ENCODE assay signal across 24 mouse cellular contexts in genomic region chr10:119061958-119062599, GRCm38 (mm10).
DNase-seq lines count a peak whose midpoint lies in the region; ATAC-seq and TF ChIP-seq lines count a peak whose summit lies in the region.
"Had no signal": no experiment of that assay in that cellular context is flagged by ENCODE, and none has a peak within 500 bp of the region (broad histone marks: within the 10 kb centered on the region; RNA-seq: fewer than 3 reads in every experiment).

No protein-coding gene starts in this region.

- H3K27me3 ChIP-seq in liver, postnatal 0 days (ENCODE audit: insufficient read depth, low read length) = no peaks in the 10 kb centered on the region
- H3K27me3 ChIP-seq in forebrain, embryonic 15.5 days = no peaks in the 10 kb centered on the region
- H3K27me3 ChIP-seq: CH12.LX; hindbrain, embryonic 12.5 days; limb, embryonic 12.5 days; neural tube, embryonic 15.5 days had no signal

- H3K36me3 ChIP-seq in liver, postnatal 0 days (replicated peaks; ENCODE audit: insufficient read depth, low read length) = no peaks in the 10 kb centered on the region
- no peaks in the 10 kb centered on the region for H3K36me3 ChIP-seq in forebrain, embryonic 15.5 days
- H3K36me3 ChIP-seq: G1E; hindbrain, embryonic 12.5 days; kidney, embryonic 15.5 days; limb, embryonic 12.5 days; neural tube, embryonic 15.5 days had no signal

- ATAC-seq in frontal cortex, adult (ENCODE audit: low TSS enrichment) = peak; percentile 71
- no peak for ATAC-seq in liver, postnatal 0 days
- no peak for ATAC-seq in forebrain, embryonic 15.5 days (replicated peaks)
- ATAC-seq: activated CD4-positive, CD25-positive, alpha-beta regulatory T cell, adult 4 months; forebrain, embryonic 16.5 days; midbrain, embryonic 16.5 days had no signal

- TF ChIP-seq EP300 in liver, postnatal 0 days (IDR thresholded peaks at IDR 0.05; ENCODE audit: low read depth) = no peak

- H3K9me3 ChIP-seq in liver, postnatal 0 days (ENCODE audit: low read length) = no peaks in the 10 kb centered on the region
- no peaks in the 10 kb centered on the region for H3K9me3 ChIP-seq in forebrain, embryonic 15.5 days
- H3K9me3 ChIP-seq: G1E; hindbrain, embryonic 12.5 days; kidney, embryonic 15.5 days; limb, embryonic 12.5 days; neural tube, embryonic 15.5 days had no signal

- H3K27ac ChIP-seq in liver, postnatal 0 days (ENCODE audit: low read depth) = peak overlapping the region; percentile 29; the same call in 1 of the 2 replicates
- no peak overlapping the region for H3K27ac ChIP-seq in forebrain, embryonic 15.5 days (replicated peaks)
- H3K27ac ChIP-seq: hindbrain, embryonic 12.5 days; kidney, embryonic 15.5 days; limb, embryonic 12.5 days; liver, embryonic 14.5 days; macrophage; neural tube, embryonic 15.5 days had no signal

- no peak overlapping the region for H3K4me3 ChIP-seq in liver, postnatal 0 days (ENCODE audit: low read depth, low read length)
- H3K4me3 ChIP-seq in forebrain, embryonic 15.5 days = no peak overlapping the region
- H3K4me3 ChIP-seq: hindbrain, embryonic 12.5 days; kidney, embryonic 15.5 days; limb, embryonic 12.5 days; myocyte; neural tube, embryonic 15.5 days had no signal

- H3K4me1 ChIP-seq in liver, postnatal 0 days (ENCODE audit: insufficient read depth) = peaks cover 6% of the 10 kb centered on the region
- H3K4me1 ChIP-seq in forebrain, embryonic 15.5 days = peaks cover 11% of the 10 kb centered on the region

- no peak for TF ChIP-seq CTCF in liver, postnatal 0 days (IDR thresholded peaks at IDR 0.05; ENCODE audit: low read depth)

- 80% methylated on average over 13 of the region's 13 CpGs for WGBS in liver, postnatal 0 days (ENCODE audit: insufficient replicate concordance)
- 90% methylated on average over 13 of the region's 13 CpGs for WGBS in forebrain, embryonic 15.5 days

- no peak overlapping the region for H3K9ac ChIP-seq in liver, postnatal 0 days (replicated peaks)
- H3K9ac ChIP-seq in forebrain, embryonic 15.5 days (replicated peaks) = no peak overlapping the region
- H3K9ac ChIP-seq: hindbrain, embryonic 12.5 days; kidney, embryonic 15.5 days; limb, embryonic 12.5 days; liver, embryonic 14.5 days; neural tube, embryonic 15.5 days had no signal

- no peak overlapping the region for H3K4me2 ChIP-seq in liver, postnatal 0 days (ENCODE audit: low read depth, low read length)
- no peak overlapping the region for H3K4me2 ChIP-seq in forebrain, embryonic 15.5 days (replicated peaks)
- H3K4me2 ChIP-seq: heart, embryonic 11.5 days; hindbrain, embryonic 12.5 days; kidney, embryonic 15.5 days; limb, embryonic 12.5 days; neural tube, embryonic 15.5 days had no signal

- no peak for DNase-seq in frontal cortex, postnatal 25 days (ENCODE audit: low spot score in 2 of 2)
- DNase-seq in liver, postnatal 0 days = no peak
- DNase-seq in liver = no peak
- DNase-seq in adrenal gland, postnatal 14 days = peak; percentile 54
- DNase-seq in natural killer cell, adult 2 months (ENCODE audit: low spot score in 2 of 2) = no peak
- DNase-seq: cerebellum, adult 8-10 months; heart, postnatal 14 days; kidney, adult 11 months; kidney, postnatal 36 days had no signal
